Mouse (Mus musculus) T-helper 1 cell (primary cell): ENCODE results near the gene D7Ertd443e.

Experiments
- in situ Hi-C: fragments of 300-600 bp; cut with MboI, MseI; formaldehyde crosslinking; loops from one replicate; pipeline ENCODE4 v1.15.1; 2025; ENCODE audit warnings: high pct_unique_total_duplicates

Gene D7Ertd443e

GRCm38 (mm10) chr7:134227101-134227500 is 158.4 kb downstream of the D7Ertd443e start:
- in situ Hi-C loops: no loop called here

GRCm38 (mm10) chr7:134226231-134226630 is 159.2 kb downstream of the D7Ertd443e start:
- in situ Hi-C loops: no loop called here

GRCm38 (mm10) chr7:134224741-134225612 is 160.5 kb downstream of the D7Ertd443e start:
- in situ Hi-C loops: loop anchor here (5.0 kb wide), 1 partner anchor 363 kb away; no protein-coding TSS in a partner anchor

GRCm38 (mm10) chr7:134224421-134224740 is 161.1 kb downstream of the D7Ertd443e start:
- in situ Hi-C loops: loop anchor here (5.0 kb wide), 1 partner anchor 362 kb away; no protein-coding TSS in a partner anchor

- in situ Hi-C loops: loop anchor here (5.0 kb wide), 1 partner anchor 361 kb away; no protein-coding TSS in a partner anchor
These were observed 161.9 kb downstream of the D7Ertd443e start for GRCm38 (mm10) chr7:134223444-134224161.
